Mouse (Mus musculus) adrenal gland, postnatal 14 days (tissue): ENCODE results near the gene Rnf114. TPM values are rescaled to one million over a fixed set of nuclear protein-coding genes. Genes with fewer than 3 reads are reported as not detected.
A peak's percentile ranks its signal among the peaks of the same experiment; 100 is the strongest.

Experiments
- DNase-seq: peaks from one replicate; pipeline ENCODE4 v3.0.0; 2021; ENCODE audit warnings: mixed read lengths
- total RNA-seq: library from RNA; stranded (reverse); gene quantifications from 2 replicates; pipeline ENCODE4 v1.2.3, GENCODE M21; 2021

Rnf114 gene
- total RNA-seq, 1 experiment from 2014 or later = 57.6 TPM

GRCm38 (mm10) chr2:167540477-167541110 is 48.1 kb downstream of the Rnf114 start:
- no peak for DNase-seq

GRCm38 (mm10) chr2:167541324-167541723 is 48.9 kb downstream of the Rnf114 start:
- DNase-seq = peak; percentile 42

GRCm38 (mm10) chr2:167541761-167542160 is 49.3 kb downstream of the Rnf114 start:
- DNase-seq = no peak

- no peak for DNase-seq
Observed at GRCm38 (mm10) chr2:167542361-167542760, 49.9 kb downstream of the Rnf114 start.

GRCm38 (mm10) chr2:167543121-167544003 is 50.9 kb downstream of the Rnf114 start:
- DNase-seq = peak; percentile 66

GRCm38 (mm10) chr2:167544004-167544356 is 51.5 kb downstream of the Rnf114 start:
- peak; percentile 32 for DNase-seq

- DNase-seq = no peak
Observed at GRCm38 (mm10) chr2:167544456-167544855, 52.0 kb downstream of the Rnf114 start.

- no peak for DNase-seq
Observed at GRCm38 (mm10) chr2:167546447-167547195, 54.2 kb downstream of the Rnf114 start.

- no peak for DNase-seq
Observed at GRCm38 (mm10) chr2:167547444-167547843, 55.0 kb downstream of the Rnf114 start.

- no peak for DNase-seq
Observed at GRCm38 (mm10) chr2:167548961-167549360, 56.5 kb downstream of the Rnf114 start.

GRCm38 (mm10) chr2:167550341-167550854 is 58.0 kb downstream of the Rnf114 start:
- no peak for DNase-seq

GRCm38 (mm10) chr2:167551342-167551920 is 59.0 kb downstream of the Rnf114 start:
- DNase-seq = no peak

GRCm38 (mm10) chr2:167552292-167552691 is 59.8 kb downstream of the Rnf114 start:
- DNase-seq = no peak

GRCm38 (mm10) chr2:167552927-167553402 is 60.5 kb downstream of the Rnf114 start:
- DNase-seq = peak; percentile 87

- DNase-seq = no peak
Observed at GRCm38 (mm10) chr2:167555766-167556165, 63.3 kb downstream of the Rnf114 start.

GRCm38 (mm10) chr2:167559413-167559812 is 67.0 kb downstream of the Rnf114 start:
- no peak for DNase-seq

GRCm38 (mm10) chr2:167562101-167562500 is 69.7 kb downstream of the Rnf114 start:
- DNase-seq = peak; percentile 70

- DNase-seq = no peak
Observed at GRCm38 (mm10) chr2:167563035-167563434, 70.6 kb downstream of the Rnf114 start.

- no peak for DNase-seq
Observed at GRCm38 (mm10) chr2:167563703-167564102, 71.3 kb downstream of the Rnf114 start.

- no peak for DNase-seq
Observed at GRCm38 (mm10) chr2:167564551-167565311, 72.3 kb downstream of the Rnf114 start.

GRCm38 (mm10) chr2:167565312-167565656 is 72.8 kb downstream of the Rnf114 start:
- no peak for DNase-seq
